ENCODE assay signal across 9 mouse cellular contexts in the genomic region with DNA sequence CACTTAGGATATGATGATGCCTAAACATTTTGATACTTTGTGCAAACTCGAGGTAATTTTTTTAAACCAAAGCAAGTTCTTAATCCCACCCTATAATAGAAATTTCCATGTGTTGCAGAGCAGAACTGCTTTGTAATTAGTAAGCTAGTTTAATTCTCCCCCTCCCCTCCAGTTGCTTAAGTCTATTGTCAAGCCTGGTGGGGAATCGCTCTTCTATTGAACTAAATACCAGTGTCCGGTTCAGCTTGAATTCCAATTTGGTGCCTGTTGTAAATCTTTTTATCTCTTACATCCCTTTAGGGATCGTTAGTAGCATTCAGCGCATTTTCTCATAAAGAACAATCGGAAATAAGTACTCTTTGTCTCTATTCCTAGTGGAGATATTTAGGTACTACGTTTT. TPM values are rescaled to one million over a fixed set of nuclear protein-coding genes. Genes with fewer than 3 reads are reported as not detected.
DNase-seq lines count a peak whose midpoint lies in the region; ATAC-seq and TF ChIP-seq lines count a peak whose summit lies in the region.
"Had no signal": no experiment of that assay in that cellular context is flagged by ENCODE, and none has a peak within 500 bp of the region (broad histone marks: within the 10 kb centered on the region; RNA-seq: fewer than 3 reads in every experiment).

No protein-coding gene starts in this region.

- 0 out of 2 replicates have a peak, but pooled peaks have one; percentile 11 for TF ChIP-seq CTCF in forebrain, postnatal 0 days (IDR thresholded peaks at IDR 0.05; ENCODE audit: low read depth)

- H3K4me3 ChIP-seq in erythroblast, embryonic 14.5 days (replicated peaks): peak overlapping the region; percentile 84
- peak overlapping the region; percentile 98 to 100 for H3K4me3 ChIP-seq in ES-E14 (ENCODE audit: insufficient read depth in 1 of 2, low read depth in 1 of 2, low read length in 2 of 2, poor library complexity in 1 of 2, severe bottlenecking in 1 of 2)
- H3K4me3 ChIP-seq in forebrain, postnatal 0 days (ENCODE audit: low read depth, low read length): peak overlapping the region; percentile 75
- H3K4me3 ChIP-seq in macrophage (ENCODE audit: inconsistent target): peak overlapping the region; percentile 75; the same call in 1 of the 2 replicates

- DNase-seq in ES-E14 (ENCODE audit: low read depth, low spot score): no peak
- no peak for DNase-seq in forebrain, postnatal 0 days
- no peak for DNase-seq in c-Kit-positive CD71-positive TER-119-positive erythroid progenitor cells, embryonic 14.5 days (ENCODE audit: low spot score)
- no peak for DNase-seq in left cerebral cortex, adult 9 months (ENCODE audit: low spot score in 2 of 2)
- DNase-seq in spleen, postnatal 4 days (ENCODE audit: low spot score in 2 of 2): no peak
- DNase-seq: kidney, adult 11 months had no signal

- no peak for ATAC-seq in erythroblast, adult 5-6 weeks (replicated peaks; ENCODE audit: low FRiP score, poor library complexity, severe bottlenecking)
- no peak for ATAC-seq in forebrain, postnatal 0 days

- WGBS in forebrain, postnatal 0 days: 7% methylated on average over 7 of the region's 7 CpGs
- 85% methylated on average over 7 of the region's 7 CpGs for WGBS in macrophage (ENCODE audit: missing documents)

- no peaks in the 10 kb centered on the region for H3K9me3 ChIP-seq in erythroblast, embryonic 14.5 days (ENCODE audit: control insufficient read depth, low read length)
- no peaks in the 10 kb centered on the region for H3K9me3 ChIP-seq in ES-E14 (ENCODE audit: control insufficient read depth, insufficient read depth, low read depth, low read length)
- H3K9me3 ChIP-seq in forebrain, postnatal 0 days (ENCODE audit: low read length): no peaks in the 10 kb centered on the region

- peak overlapping the region; percentile 60 for H3K4me2 ChIP-seq in forebrain, postnatal 0 days (ENCODE audit: low read depth)

- peaks cover 21% of the 10 kb centered on the region for H3K36me3 ChIP-seq in erythroblast, embryonic 14.5 days (ENCODE audit: control insufficient read depth)
- H3K36me3 ChIP-seq in ES-E14 (ENCODE audit: control insufficient read depth, insufficient read depth, low read length, poor library complexity, severe bottlenecking) (peaks cover 6% of the 10 kb centered on the region; the same call in 1 of the 2 replicates), macrophage (ENCODE audit: inconsistent target) (0 out of 2 replicates have a peak, but pooled peaks cover 11% of the 10 kb centered on the region)
- peaks cover 2% of the 10 kb centered on the region for H3K36me3 ChIP-seq in forebrain, postnatal 0 days (ENCODE audit: insufficient read depth)

- in situ Hi-C loops in ES-E14 (cut with MboI; ENCODE audit: low sequenced_read_pairs in 2 of 2, unreplicated experiment in 2 of 2): no loop called here

- peaks cover 3% of the 10 kb centered on the region for H3K27me3 ChIP-seq in erythroblast, embryonic 14.5 days (ENCODE audit: control insufficient read depth)
- H3K27me3 ChIP-seq in forebrain, postnatal 0 days (ENCODE audit: insufficient read depth, low read length): no peaks in the 10 kb centered on the region

- no peak overlapping the region; the same call in 1 of the 2 replicates for H3K9ac ChIP-seq in ES-E14 (ENCODE audit: insufficient read depth, low read depth, low read length, poor library complexity, severe bottlenecking)
- no peak overlapping the region for H3K9ac ChIP-seq in forebrain, postnatal 0 days

- peaks cover 29% of the 10 kb centered on the region for H3K4me1 ChIP-seq in erythroblast, embryonic 14.5 days (ENCODE audit: control insufficient read depth)
- peaks cover 3 to 7% of the 10 kb centered on the region in 2 experiments; a peak in 3 of 4 replicates for H3K4me1 ChIP-seq in ES-E14 (ENCODE audit: control insufficient read depth in 2 of 2, insufficient read depth in 2 of 2, low read length in 2 of 2, poor library complexity in 1 of 2)
- peaks cover 7% of the 10 kb centered on the region; the same call in 1 of the 2 replicates for H3K4me1 ChIP-seq in forebrain, postnatal 0 days (ENCODE audit: insufficient read depth)

- H3K27ac ChIP-seq in ES-E14 (ENCODE audit: insufficient read depth, low read depth, low read length, poor library complexity, severe bottlenecking): no peak overlapping the region
- no peak overlapping the region for H3K27ac ChIP-seq in forebrain, postnatal 0 days (ENCODE audit: low read depth, low read length)
- H3K27ac ChIP-seq in macrophage: no peak overlapping the region

- peaks cover 63% of the 10 kb centered on the region for H3K79me2 ChIP-seq in macrophage (ENCODE audit: inconsistent target)

TF ChIP-seq in ES-E14, 5 proteins besides CTCF, POLR2A, EP300 and RAD21:
- TF ChIP-seq CHD2 (IDR thresholded peaks at IDR 0.05; ENCODE audit: low read depth, low read length) (no peak), MAFK (IDR thresholded peaks at IDR 0.05; ENCODE audit: insufficient read depth, low read depth, low read length) (no peak), ZNF384 (IDR thresholded peaks at IDR 0.05; ENCODE audit: low read depth, low read length) (no peak), HCFC1 (IDR thresholded peaks at IDR 0.05; ENCODE audit: borderline replicate concordance, insufficient read depth, low read length) (no peak), ZC3H11A (IDR thresholded peaks at IDR 0.05; ENCODE audit: borderline replicate concordance, low read depth, low read length) (no peak)

RNA-seq across cellular contexts. Expression of a gene that starts 1.9 kb away (rescaled TPM):
- 0.42 and 0.47 TPM in 2 replicates for polyA plus RNA-seq in erythroblast, embryonic 14.5 days (2012)
- 27.8 and 31.3 TPM in 2 replicates for total RNA-seq in erythroblast, adult 5-6 weeks (2015; ENCODE audit: low replicate concordance)
- 28.0 and 41.3 TPM in 2 replicates for total RNA-seq in erythroblast, adult 5-6 weeks (2017; ENCODE audit: low replicate concordance)
- 143 and 194 TPM in 2 replicates for total RNA-seq in ES-E14 (2012; rRNA removed)
- 102 and 106 TPM in 2 replicates for total RNA-seq in forebrain, postnatal 0 days (2014; rRNA removed)
- 56.2 and 58.1 TPM in 2 replicates for polyA plus RNA-seq in forebrain, postnatal 0 days (2015; fragmentation: Nextera tagmentation; extraction: Ambion mirVana)
- total RNA-seq in macrophage (2018; cell fraction: chromatin; rRNA removed): 100 to 1,000 TPM in 6 of 26 experiments, 10 to 100 TPM in 20; 36.6 to 178 (median 66.2) TPM
- total RNA-seq in macrophage (2018; cell fraction: cytosol; rRNA removed): 100 to 1,000 TPM in 13 of 26 experiments, 10 to 100 TPM in 13; 67.0 to 157 (median 105) TPM
- total RNA-seq in macrophage (2018; cell fraction: nucleus; rRNA removed): 100 to 1,000 TPM in 6 of 26 experiments, 10 to 100 TPM in 20; 47.1 to 142 (median 74.6) TPM
- polyA plus RNA-seq in macrophage (2018): 97.0 to 133 TPM (median 123 TPM) in 3 replicates
